Mouse (Mus musculus): Measurements from ENCODE around the gene Olfr360. TPM values are rescaled to one million over a fixed set of nuclear protein-coding genes. Genes with fewer than 3 reads are reported as not detected.
"Not testable (repeated sequence)": the region's sequence is repeated elsewhere in the genome, so short reads cannot be mapped to it uniquely, and the experiment has no call there.

The Olfr360 gene
- total RNA-seq (2021), result not detected
- long read RNA-seq, experiment 1, result 0 reads
- long read RNA-seq, experiment 2, result 0 reads

GRCm38 (mm10) chr2:37065446-37065845 lies at the start of gene Olfr360:
TSS of gene Olfr360 (plus strand) at chr2:37065746.
- intact Hi-C loops (cut with DNase I), result no loop called here
- H3K27ac ChIP-seq, result no peak within 1 kb of the TSS
- no peak within 1 kb of the TSS for H3K4me3 ChIP-seq
- DNase-seq, result no peak
- no peak for TF ChIP-seq CTCF (IDR thresholded peaks at IDR 0.05)

DNA sequence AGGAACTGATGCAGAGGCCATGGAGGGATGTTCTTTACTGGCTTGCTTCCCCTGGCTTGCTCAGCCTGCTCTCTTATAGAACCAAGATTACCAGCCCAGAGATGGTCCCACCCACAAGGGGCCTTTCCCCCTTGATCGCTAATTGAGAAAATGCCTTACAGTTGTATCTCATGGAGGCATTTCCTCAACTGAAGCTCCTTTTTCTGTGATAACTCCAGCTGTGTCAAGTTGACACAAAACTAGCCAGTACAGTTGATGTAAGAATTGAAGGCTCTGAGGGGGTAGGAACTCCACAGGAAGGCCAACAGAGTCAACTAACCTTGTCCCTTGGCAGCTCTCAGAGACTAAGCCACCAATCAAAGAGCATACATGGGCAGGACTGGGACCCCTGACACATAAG lies 23.6 kb downstream of the Olfr360 start, which contains the start of gene Olfr361:
Gene Olfr361, minus strand, starts transcription at position 101 of the 400 bp plus-strand sequence.
- intact Hi-C loops (cut with DNase I); H3K27ac ChIP-seq; DNase-seq; H3K4me3 ChIP-seq: not testable (repeated sequence)

- no peak for TF ChIP-seq CTCF (IDR thresholded peaks at IDR 0.05)
- DNase-seq, result no peak
- Histone ChIP-seq H3K4me3 (no peak within 1 kb of the TSS), H3K27ac (no peak within 1 kb of the TSS)
- intact Hi-C loops (cut with DNase I), result no loop called here
Measured at GRCm38 (mm10) chr2:37117810-37118209, 52.3 kb downstream of the Olfr360 start, which contains the start of gene Olfr362. TSS of gene Olfr362 (minus strand) at chr2:37117910.

Other genes with a start within 250 kb of the Olfr360 start
- gene Olfr3, start 248.7 kb upstream of the Olfr360 start, total RNA-seq (2021), result not detected
- gene Olfr350, start 219.4 kb upstream of the Olfr360 start, total RNA-seq (2021), result not detected
- not detected for gene Olfr351, start 203.1 kb upstream of the Olfr360 start, total RNA-seq (2021)
- not detected for gene Olfr352, start 197.3 kb upstream of the Olfr360 start, total RNA-seq (2021)
- not detected for gene Olfr353, start 172.8 kb upstream of the Olfr360 start, total RNA-seq (2021)
- gene Olfr354, start 160.1 kb upstream of the Olfr360 start, total RNA-seq (2021), result not detected
- gene Olfr355, start 136.8 kb upstream of the Olfr360 start, total RNA-seq (2021), result not detected
- gene Olfr356, start 128.6 kb upstream of the Olfr360 start, total RNA-seq (2021), result not detected
- not detected for gene Olfr357, start 71.9 kb upstream of the Olfr360 start, total RNA-seq (2021)
- not detected for gene Olfr358, start 56.4 kb upstream of the Olfr360 start, total RNA-seq (2021)
- not detected for gene Olfr361, start 23.5 kb downstream of the Olfr360 start, total RNA-seq (2021)
- gene Olfr362, start 52.2 kb downstream of the Olfr360 start, total RNA-seq (2021), result not detected
- not detected for gene Olfr364-ps1, start 73.6 kb downstream of the Olfr360 start, total RNA-seq (2021)
- gene Olfr365, start 122.5 kb downstream of the Olfr360 start, total RNA-seq (2021), result under 1 TPM in 1 of 2 experiments, not detected in 1; 0.06 TPM
- not detected for gene Olfr366, start 145.8 kb downstream of the Olfr360 start, total RNA-seq (2021)